35 mouse cellular contexts compared by ENCODE assay signal in the genomic region with DNA sequence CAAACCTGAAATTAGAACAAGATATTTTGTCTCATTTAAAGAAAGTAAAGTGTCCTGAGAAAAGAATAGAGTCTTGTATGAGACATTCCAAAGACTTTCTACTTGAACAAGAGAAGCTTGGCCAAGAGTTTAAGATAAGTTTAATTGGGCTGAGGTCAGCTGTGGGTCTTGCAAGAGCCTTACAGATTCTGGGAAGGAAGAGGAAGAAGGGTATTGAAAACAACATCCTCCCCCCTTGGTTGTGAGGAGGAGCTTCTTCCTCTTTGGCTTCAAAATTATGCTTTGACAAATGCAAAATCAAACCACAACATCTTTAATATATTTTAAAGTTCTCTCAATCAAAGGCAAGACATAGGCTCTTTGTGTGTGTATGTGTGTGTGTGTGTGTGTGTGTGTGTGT. TPM values are rescaled to one million over a fixed set of nuclear protein-coding genes. Genes with fewer than 3 reads are reported as not detected.
DNase-seq lines count a peak whose midpoint lies in the region; ATAC-seq and TF ChIP-seq lines count a peak whose summit lies in the region.
"Had no signal": no experiment of that assay in that cellular context is flagged by ENCODE, and none has a peak within 500 bp of the region (broad histone marks: within the 10 kb centered on the region; RNA-seq: fewer than 3 reads in every experiment).

No protein-coding gene starts in this region.

- H3K9ac ChIP-seq in lung, postnatal 0 days (replicated peaks; ENCODE audit: low read depth), result no peak overlapping the region
- H3K9ac ChIP-seq: embryonic facial prominence, embryonic 13.5 days; forebrain, embryonic 12.5 days; forebrain, embryonic 15.5 days; hindbrain, embryonic 13.5 days had no signal

- no peak overlapping the region for H3K27ac ChIP-seq in lung, postnatal 0 days (ENCODE audit: low read length)
- peak overlapping the region; percentile 63 for H3K27ac ChIP-seq in macrophage
- no peak overlapping the region for H3K27ac ChIP-seq in hindbrain, embryonic 10.5 days
- H3K27ac ChIP-seq: embryonic facial prominence, embryonic 10.5 days; embryonic facial prominence, embryonic 13.5 days; forebrain, embryonic 12.5 days; forebrain, embryonic 15.5 days; hindbrain, embryonic 13.5 days had no signal

- ATAC-seq in lung, postnatal 0 days, result no peak
- peak; percentile 59; the same call in 1 of the 2 replicates for ATAC-seq in monocyte, adult 5-6 weeks (replicated peaks; ENCODE audit: insufficient number of reproducible peaks, low FRiP score, low TSS enrichment, poor library complexity, severe bottlenecking)
- ATAC-seq: forebrain, embryonic 15.5 days; hindbrain, embryonic 16.5 days; Patski had no signal

- H3K9me3 ChIP-seq in lung, postnatal 0 days (ENCODE audit: low read length), result no peaks in the 10 kb centered on the region
- no peaks in the 10 kb centered on the region for H3K9me3 ChIP-seq in hindbrain, embryonic 10.5 days
- H3K9me3 ChIP-seq: embryonic facial prominence, embryonic 10.5 days; embryonic facial prominence, embryonic 13.5 days; forebrain, embryonic 12.5 days; forebrain, embryonic 15.5 days; G1E; hindbrain, embryonic 13.5 days had no signal

- H3K79me2 ChIP-seq in macrophage (ENCODE audit: inconsistent target), result no peaks in the 10 kb centered on the region

- DNase-seq in lung, postnatal 0 days (ENCODE audit: low spot score), result peak; percentile 8
- no peak for DNase-seq in lung, adult 18-20 months
- DNase-seq in brain, adult 2 months (ENCODE audit: low read depth, low spot score), result peak; percentile 0
- no peak for DNase-seq in left cerebral cortex, postnatal 36 days (ENCODE audit: low spot score in 2 of 2)
- DNase-seq in embryo, embryonic 10.5 days (ENCODE audit: low spot score), result no peak
- no peak for DNase-seq in hindbrain, embryonic 10.5 days (ENCODE audit: low spot score)
- DNase-seq: adrenal gland, postnatal 10 days; adrenal gland, postnatal 36 days; B cell, adult 2 months; cerebellum, adult 11-12 months; cerebellum, adult 8-10 months; cerebellum, postnatal 14 days; embryo, embryonic 11 days; gastrocnemius, postnatal 10 days; gastrocnemius, postnatal 36 days; heart, adult 11 months had no signal

- no peak overlapping the region for H3K4me3 ChIP-seq in lung, postnatal 0 days (ENCODE audit: low read depth, low read length)
- H3K4me3 ChIP-seq in macrophage (ENCODE audit: inconsistent target), result no peak overlapping the region
- H3K4me3 ChIP-seq in hindbrain, embryonic 10.5 days, result no peak overlapping the region
- H3K4me3 ChIP-seq: embryonic facial prominence, embryonic 10.5 days; embryonic facial prominence, embryonic 13.5 days; erythroblast, embryonic 14.5 days; forebrain, embryonic 12.5 days; forebrain, embryonic 15.5 days; hindbrain, embryonic 13.5 days had no signal

- no peaks in the 10 kb centered on the region for H3K36me3 ChIP-seq in lung, postnatal 0 days (ENCODE audit: insufficient read depth, low read length)
- no peaks in the 10 kb centered on the region for H3K36me3 ChIP-seq in macrophage (ENCODE audit: inconsistent target)
- H3K36me3 ChIP-seq in hindbrain, embryonic 10.5 days, result no peaks in the 10 kb centered on the region
- H3K36me3 ChIP-seq: embryonic facial prominence, embryonic 10.5 days; embryonic facial prominence, embryonic 13.5 days; forebrain, embryonic 12.5 days; forebrain, embryonic 15.5 days; G1E; hindbrain, embryonic 13.5 days had no signal

- no peak for TF ChIP-seq CTCF in lung, postnatal 0 days (IDR thresholded peaks at IDR 0.05)

- no peaks in the 10 kb centered on the region for H3K27me3 ChIP-seq in lung, postnatal 0 days (replicated peaks; ENCODE audit: insufficient read depth, low read length)
- H3K27me3 ChIP-seq in hindbrain, embryonic 10.5 days (ENCODE audit: insufficient read depth, poor library complexity, severe bottlenecking), result no peaks in the 10 kb centered on the region; the same call in 1 of the 2 replicates
- H3K27me3 ChIP-seq: CH12.LX; embryonic facial prominence, embryonic 13.5 days; forebrain, embryonic 12.5 days; forebrain, embryonic 15.5 days; hindbrain, embryonic 13.5 days; Patski had no signal

- intact Hi-C loops in left cerebral cortex, postnatal 36 days (cut with DNase I), result no loop called here

- TF ChIP-seq EP300 in lung, postnatal 0 days (IDR thresholded peaks at IDR 0.05), result no peak

- no peaks in the 10 kb centered on the region for H3K4me1 ChIP-seq in lung, postnatal 0 days (ENCODE audit: insufficient read depth, low read depth, low read length)
- H3K4me1 ChIP-seq in hindbrain, embryonic 10.5 days (replicated peaks), result no peaks in the 10 kb centered on the region
- H3K4me1 ChIP-seq: embryonic facial prominence, embryonic 10.5 days; embryonic facial prominence, embryonic 13.5 days; forebrain, embryonic 12.5 days; forebrain, embryonic 15.5 days; hindbrain, embryonic 13.5 days had no signal

- no peak overlapping the region for H3K4me2 ChIP-seq in lung, postnatal 0 days (replicated peaks; ENCODE audit: low read depth, low read length)
- H3K4me2 ChIP-seq: embryonic facial prominence, embryonic 13.5 days; forebrain, embryonic 12.5 days; forebrain, embryonic 15.5 days; heart, embryonic 11.5 days; hindbrain, embryonic 13.5 days had no signal

RNA-seq across cellular contexts. Expression of gene Cysltr1, which starts 30.1 kb away (rescaled TPM):
- polyA plus RNA-seq in lung, postnatal 0 days (2015; fragmentation: Nextera tagmentation; extraction: Ambion mirVana), result 4.1 and 4.6 TPM in 2 replicates
- total RNA-seq in macrophage (2018; cell fraction: chromatin; rRNA removed), result 10 to 100 TPM in 3 of 26 experiments, 1 to 10 TPM in 20, under 1 TPM in 3; 0.56 to 10.9 (median 3.3) TPM
- total RNA-seq in macrophage (2018; cell fraction: cytosol; rRNA removed), result 10 to 100 TPM in 22 of 26 experiments, 1 to 10 TPM in 4; 7.2 to 24.4 (median 15.1) TPM
- total RNA-seq in macrophage (2018; cell fraction: nucleus; rRNA removed), result 10 to 100 TPM in 17 of 26 experiments, 1 to 10 TPM in 9; 3.8 to 40.1 (median 12.3) TPM
- 13.7 to 15.9 TPM (median 14.0 TPM) in 3 replicates for polyA plus RNA-seq in macrophage (2018)
- 0.76 to 5.3 TPM (median 2.0 TPM) in 3 replicates for total RNA-seq in monocyte, adult 5-6 weeks (2017)
- total RNA-seq in left cerebral cortex, postnatal 36 days (2021), result under 1 TPM; 0.20 to 0.61 TPM
- 1.1 and 1.2 TPM in 2 replicates for polyA plus RNA-seq in hindbrain, embryonic 10.5 days (2016; fragmentation: Nextera tagmentation; extraction: Ambion mirVana)
- polyA plus RNA-seq: erythroblast, embryonic 14.5 days; G1E had no signal

RNA-seq across cellular contexts. Expression of gene Gm5127, which starts 50.6 kb away (rescaled TPM):
- polyA plus RNA-seq in lung, postnatal 0 days (2015; fragmentation: Nextera tagmentation; extraction: Ambion mirVana), result 0.14 TPM in 1 of 2 replicates, not detected in the other
- 1 to 10 TPM in 4 of 26 experiments, under 1 TPM in 9, not detected in 13; 0.35 to 1.3 (median 0.63) TPM for total RNA-seq in macrophage (2018; cell fraction: chromatin; rRNA removed)
- 1 to 10 TPM in 1 of 26 experiments, under 1 TPM in 25; 0.32 to 1.3 (median 0.57) TPM for total RNA-seq in macrophage (2018; cell fraction: cytosol; rRNA removed)
- 1 to 10 TPM in 11 of 26 experiments, under 1 TPM in 10, not detected in 5; 0.40 to 2.4 (median 1.1) TPM for total RNA-seq in macrophage (2018; cell fraction: nucleus; rRNA removed)
- 0.38 to 0.59 TPM (median 0.43 TPM) in 3 replicates for polyA plus RNA-seq in macrophage (2018)
- total RNA-seq in monocyte, adult 5-6 weeks (2017), result 0.75 to 2.3 TPM in 2 of 3 replicates, not detected in the other
- under 1 TPM; 0.29 to 0.42 TPM for total RNA-seq in left cerebral cortex, postnatal 36 days (2021)
- 4.1 and 4.2 TPM in 2 replicates for polyA plus RNA-seq in hindbrain, embryonic 10.5 days (2016; fragmentation: Nextera tagmentation; extraction: Ambion mirVana)
- total RNA-seq: adrenal gland, adult 18-20 months; adrenal gland, postnatal 10 days; adrenal gland, postnatal 36 days; G1E; gastrocnemius, adult 18-20 months; gastrocnemius, postnatal 10 days; gastrocnemius, postnatal 36 days; heart, adult 8-10 months; heart, postnatal 25 days; hematopoietic stem cell, adult 5-6 weeks had no signal
- polyA plus RNA-seq: embryonic facial prominence, embryonic 13.5 days; erythroblast, embryonic 14.5 days; G1E; heart, postnatal 0 days; Patski had no signal

Comparison
In these comparisons a context has a peak if more than half of its experiments do, and no peak if none do; other contexts are left out.
1. DNase-seq: peak in lung, postnatal 0 days (single experiment) and brain, adult 2 months (single experiment); none in lung, adult 18-20 months (0 of 2), left cerebral cortex, postnatal 36 days (0 of 2), embryo, embryonic 10.5 days (single experiment) and hindbrain, embryonic 10.5 days (single experiment).